Mouse (Mus musculus) neutrophil, adult 5-6 weeks (primary cell): ENCODE results near the gene Cdk2ap2. TPM values are rescaled to one million over a fixed set of nuclear protein-coding genes. Genes with fewer than 3 reads are reported as not detected.
"Not testable (repeated sequence)": the region's sequence is repeated elsewhere in the genome, so short reads cannot be mapped to it uniquely, and the experiment has no call there.

Source experiments
- ATAC-seq: fragments of 151-379, 151-347 bp; 2 replicates; pipeline ENCODE4 v1.8.0; 2017; ENCODE audit warnings: mild to moderate bottlenecking, moderate TSS enrichment; ENCODE audit not compliant: insufficient number of reproducible peaks, poor library complexity, low FRiP score, severe bottlenecking; ENCODE audit errors: extremely low read depth
- total RNA-seq: library from RNA; stranded (forward); fragments of 200-1000 nt; gene quantifications from 2 replicates; pipeline ENCODE4 v1.2.3, GENCODE M21; 2017

Cdk2ap2 gene
- total RNA-seq, 1 experiment from 2014 or later = 205 TPM

DNA sequence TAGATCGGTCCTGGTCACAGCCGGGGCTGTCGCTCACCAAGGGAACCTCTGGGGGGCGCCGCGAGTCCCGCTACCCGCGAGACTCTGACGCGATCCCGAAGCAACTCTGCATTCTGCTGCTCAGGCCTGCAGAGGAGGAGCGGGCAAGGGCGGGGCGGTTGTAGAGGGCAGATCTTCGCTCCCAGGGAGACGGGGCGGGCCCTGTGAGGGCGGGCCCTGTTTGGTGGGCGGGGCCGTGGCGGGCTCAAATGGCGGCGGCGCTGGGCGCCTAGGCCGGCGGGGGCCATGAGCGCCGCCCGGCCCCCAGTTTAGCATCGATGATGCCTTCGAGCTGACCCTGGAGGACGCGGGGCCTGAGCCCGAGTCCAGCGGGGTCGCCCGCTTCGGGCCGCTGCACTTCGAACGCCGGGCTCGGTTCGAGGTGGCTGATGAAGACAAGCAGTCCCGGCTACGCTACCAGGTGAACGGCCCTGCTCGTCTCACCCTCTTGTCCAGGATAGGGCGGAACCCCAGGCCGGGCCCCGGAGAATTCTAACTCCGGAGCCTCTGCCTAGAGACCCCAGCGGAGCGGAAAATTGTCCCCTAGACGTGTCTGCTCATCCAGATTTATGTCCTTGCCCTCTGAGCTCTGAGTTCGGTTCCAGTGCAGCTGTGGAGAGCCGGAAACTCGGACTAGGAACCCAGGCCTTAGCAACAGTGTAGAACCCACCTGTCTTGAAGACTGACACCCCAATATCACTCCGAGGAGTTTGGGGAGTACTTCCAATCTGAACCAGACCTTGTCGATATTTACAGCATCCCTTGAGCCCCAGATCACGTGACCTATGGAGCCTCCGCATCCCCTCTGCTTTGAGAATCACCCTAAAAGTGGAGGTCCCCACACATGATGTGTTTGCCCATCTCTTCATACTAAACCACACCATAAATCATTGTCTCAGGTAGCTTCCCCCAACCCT, 29.0 kb downstream of the Cdk2ap2 start, which contains the start of gene Aip:
Gene Aip, minus strand, starts transcription at position 118 of the 956 bp plus-strand sequence.
- peak; percentile 73 for ATAC-seq

DNA sequence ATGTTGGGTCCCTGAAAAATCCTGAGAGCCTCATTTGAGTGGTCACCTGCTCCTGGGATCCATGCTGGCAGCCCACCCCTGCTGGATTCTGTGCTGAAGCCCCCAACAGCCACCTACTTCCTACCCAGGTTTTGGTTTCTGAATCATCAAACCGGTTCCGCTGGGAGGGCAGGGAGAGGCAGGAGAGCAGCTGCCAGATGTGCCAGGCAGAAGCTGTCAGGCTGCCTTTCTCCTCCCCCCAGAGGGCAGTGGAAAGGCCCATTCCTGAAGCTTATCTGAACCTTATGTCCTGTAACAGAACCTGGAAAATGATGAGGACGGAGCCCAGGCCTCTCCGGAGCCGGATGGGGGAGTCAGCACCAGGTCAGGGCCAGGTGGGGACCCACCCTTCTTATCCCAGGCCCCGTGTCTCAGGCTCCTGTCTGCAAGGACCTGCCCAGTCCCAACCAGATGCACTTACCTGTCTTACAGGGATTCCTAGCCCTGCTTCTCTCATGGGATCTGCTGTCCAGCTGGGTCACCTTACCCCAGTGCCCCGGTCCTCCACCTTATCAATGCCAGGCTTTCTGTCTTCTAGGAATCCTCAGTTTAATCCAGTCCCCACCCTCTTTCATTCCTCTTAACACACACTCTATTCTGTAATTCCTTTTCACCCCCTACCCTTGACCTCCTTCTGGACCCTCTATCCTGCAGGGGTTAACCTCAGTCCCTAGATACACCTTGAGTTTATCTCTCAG, 29.9 kb downstream of the Cdk2ap2 start:
- ATAC-seq = no peak

DNA sequence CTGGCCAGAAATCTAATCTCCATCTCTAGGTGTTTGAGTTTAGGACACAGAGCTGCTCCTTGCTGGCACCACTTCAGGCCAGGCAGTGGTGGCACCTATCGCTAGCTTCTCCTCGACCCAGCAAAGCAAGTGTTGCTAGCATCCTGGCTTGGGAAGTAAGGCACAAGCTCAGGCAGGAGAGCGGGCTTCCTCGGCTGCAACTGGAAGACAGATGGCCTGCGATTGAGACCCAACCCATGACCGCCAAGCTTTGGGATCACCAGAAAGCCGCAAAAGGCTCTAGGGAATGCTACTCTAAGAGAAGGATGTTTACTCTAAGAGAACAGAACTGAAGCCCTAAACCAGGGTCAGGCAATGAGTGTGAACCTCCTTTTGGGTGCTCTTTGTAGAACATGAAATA, 32.5 kb downstream of the Cdk2ap2 start:
- ATAC-seq = no peak

DNA sequence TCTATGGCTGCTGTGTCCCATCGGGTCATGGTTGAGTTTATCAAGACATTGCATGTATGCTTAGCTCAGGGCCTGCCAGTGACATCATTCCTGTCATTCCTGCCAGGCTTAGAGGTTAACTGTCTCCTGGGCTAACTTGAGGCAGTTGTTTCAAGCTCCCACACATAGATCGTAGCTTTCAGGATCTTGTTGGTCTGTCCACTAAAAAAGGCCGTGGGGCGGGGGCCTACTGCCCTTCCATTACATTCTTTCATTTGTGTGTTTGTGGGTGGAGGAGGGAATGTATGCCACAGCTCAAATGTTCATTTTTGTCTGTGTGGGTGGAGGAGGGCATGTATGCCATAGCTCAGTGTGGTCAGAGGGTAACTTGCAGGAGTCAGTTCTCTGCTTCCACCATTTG, 33.1 kb downstream of the Cdk2ap2 start:
- no peak for ATAC-seq

DNA sequence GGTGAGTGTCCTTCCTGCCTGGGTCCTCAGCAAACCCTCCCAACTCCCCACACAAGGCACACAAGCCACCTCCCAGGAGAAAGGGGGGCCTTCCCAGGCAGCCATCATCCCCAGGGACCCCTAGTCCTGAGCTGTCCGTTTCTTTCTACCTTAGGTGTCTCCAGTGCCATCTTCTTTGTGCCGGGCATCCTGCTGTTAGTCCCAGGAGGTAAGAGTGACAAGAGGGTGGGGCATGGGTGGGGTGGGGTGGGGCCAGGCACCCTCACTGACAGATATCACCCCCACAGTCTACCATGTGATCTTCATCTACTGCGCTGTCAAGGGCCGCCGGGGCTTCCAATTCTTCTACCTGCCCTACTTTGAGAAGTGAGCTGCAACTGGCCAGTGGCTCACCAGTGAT, 34.1 kb downstream of the Cdk2ap2 start:
- no peak for ATAC-seq

DNA sequence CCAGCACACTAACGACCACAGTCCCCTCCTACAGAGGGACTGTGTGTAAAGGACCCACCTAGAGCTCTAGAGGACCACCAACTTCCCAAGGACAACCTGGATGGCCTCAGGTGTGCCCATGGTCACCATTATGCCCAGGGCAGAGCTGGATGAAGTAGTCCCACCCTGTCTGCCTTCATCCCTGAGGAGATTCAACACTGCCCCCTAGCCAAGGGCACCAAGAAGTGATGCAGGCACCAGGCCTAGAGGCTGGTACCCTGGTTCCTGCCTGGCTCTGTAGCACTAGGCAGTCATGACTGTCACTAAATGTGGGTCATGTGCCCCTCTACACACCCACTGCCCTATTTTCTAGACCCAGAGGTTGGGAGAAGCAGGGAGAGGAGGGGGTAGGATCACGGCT, 34.8 kb downstream of the Cdk2ap2 start:
- ATAC-seq = no peak

DNA sequence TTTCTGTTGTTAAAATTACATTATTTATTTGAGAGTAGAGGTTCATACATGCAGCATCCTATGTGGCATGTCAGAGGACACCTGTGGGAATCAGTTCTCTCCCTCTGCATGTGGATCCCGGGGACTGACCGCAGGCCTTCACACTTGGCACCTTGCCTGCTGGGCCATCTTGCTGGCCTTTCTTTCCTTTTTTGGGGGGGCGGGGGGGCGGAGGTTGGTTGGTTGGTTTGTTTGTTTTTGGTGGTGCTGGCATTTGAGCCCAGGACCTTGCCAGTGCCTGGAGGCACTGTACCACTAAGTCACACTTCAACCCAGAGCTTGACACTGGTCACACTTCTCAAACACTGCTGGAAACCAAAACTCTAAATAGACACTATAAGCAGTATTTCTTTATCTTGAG, 37.4 kb downstream of the Cdk2ap2 start:
- ATAC-seq = no peak

DNA sequence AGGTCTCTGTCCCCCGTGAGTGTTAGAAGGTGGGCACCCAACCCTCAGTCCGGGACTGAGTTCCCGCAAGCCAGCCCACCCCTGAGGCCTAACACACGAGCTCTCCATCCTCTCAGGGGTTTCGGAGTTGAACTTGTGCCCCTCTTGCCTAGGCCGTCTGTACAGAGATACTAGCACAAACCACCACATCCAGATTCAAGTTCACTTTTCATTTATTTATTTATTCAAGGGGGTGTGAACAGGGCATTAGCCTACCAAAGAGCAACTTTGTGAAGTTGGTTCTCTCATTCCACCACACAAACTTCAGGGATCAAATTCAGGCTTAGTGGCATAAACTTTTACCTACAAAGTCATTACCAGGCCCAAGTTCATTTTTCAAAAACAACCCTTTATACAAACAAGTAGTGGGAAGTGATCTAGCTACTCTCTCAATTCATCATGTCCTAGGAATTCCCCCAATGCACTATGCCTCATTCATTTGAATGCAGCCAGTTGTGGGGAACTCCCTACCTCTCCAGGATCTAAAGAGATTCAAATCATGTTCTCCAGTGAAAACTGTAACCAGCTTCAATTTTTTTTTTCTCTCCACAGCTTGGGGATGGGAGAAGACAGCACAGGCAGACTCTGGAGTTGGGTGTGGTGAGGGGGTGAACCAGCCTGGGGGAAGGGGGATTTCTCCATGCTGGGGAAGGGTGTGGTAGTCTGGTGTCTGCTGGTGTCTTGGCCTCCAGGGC, 38.4 kb downstream of the Cdk2ap2 start:
- ATAC-seq = not testable (repeated sequence)

DNA sequence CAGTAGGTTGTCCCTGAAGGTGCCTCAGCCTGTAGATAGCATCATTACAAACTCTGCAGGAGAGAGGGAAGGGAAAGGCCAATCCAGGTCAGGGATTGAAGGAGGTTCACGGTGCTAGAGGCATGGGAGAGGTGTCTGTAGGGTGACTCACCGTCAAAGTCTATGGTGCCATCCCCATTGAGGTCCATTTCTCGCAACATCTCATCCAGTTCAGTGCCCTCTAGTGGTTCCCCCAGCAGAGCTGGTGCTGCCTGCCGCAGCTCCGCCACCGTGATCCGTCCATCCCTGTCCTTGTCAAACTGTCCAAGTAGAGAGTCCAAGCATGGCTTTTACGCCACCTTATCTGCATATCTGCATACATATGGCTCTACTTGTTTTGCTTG, 39.0 kb downstream of the Cdk2ap2 start:
- peak; percentile 71 for ATAC-seq

DNA sequence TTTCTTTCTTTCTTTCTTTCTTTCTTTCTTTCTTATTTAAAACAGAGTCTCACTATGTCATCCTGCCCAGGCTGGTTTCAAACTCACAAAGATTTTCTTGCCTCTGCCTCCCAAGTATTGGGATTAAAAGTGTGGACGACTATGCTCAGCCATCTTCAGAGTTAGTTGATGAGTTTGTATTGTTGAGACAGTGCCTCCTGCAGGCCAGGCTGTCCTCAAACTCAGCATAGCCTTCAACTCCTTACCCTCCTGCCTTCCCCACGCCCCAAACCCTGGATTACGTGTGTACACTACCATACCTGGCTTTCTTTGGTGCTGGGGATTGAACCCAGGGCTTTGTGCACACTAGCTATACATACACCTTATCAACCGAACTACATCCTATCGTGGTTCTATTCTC, 39.5 kb downstream of the Cdk2ap2 start:
- no peak for ATAC-seq

DNA sequence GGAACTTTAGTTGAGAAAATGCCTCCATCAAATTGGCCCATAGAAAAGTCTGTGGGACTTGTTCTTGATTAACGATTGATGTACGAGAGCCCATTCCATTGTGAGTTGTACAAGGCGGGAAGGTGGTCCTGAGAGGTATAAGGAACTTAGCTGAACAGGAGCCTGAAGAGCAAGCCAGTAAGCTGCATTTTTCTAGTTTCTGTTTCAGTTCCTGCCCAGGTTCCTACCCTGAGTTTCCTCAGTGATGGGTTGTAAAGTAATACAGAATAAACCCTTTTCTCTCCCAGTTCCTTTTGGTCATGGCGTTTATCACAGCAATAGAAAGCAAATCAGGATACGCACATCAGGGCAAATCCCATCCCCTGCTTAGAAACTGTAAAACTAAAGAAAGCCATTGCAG, 40.9 kb downstream of the Cdk2ap2 start:
- ATAC-seq = peak; percentile 27; the same call in 1 of the 2 replicates

DNA sequence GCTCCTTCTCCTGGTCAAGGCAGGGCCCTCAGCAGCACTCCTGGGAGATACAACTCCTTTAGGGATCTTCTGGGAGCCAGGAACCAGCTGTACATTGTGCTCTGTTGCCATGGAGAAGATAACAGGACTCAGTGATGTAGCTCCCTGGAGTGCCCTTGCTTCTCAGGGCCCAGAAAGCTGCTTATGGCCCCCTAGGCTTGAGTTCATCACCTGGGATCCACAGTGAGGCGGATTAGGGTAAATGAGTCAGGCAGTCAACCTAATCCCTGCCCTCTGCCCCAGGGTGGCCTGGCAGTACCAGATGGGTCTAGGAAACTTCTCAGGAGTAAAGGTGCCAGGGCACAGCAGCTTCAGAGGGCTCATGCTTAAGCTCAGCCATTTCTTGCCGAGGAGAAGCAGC, 42.5 kb downstream of the Cdk2ap2 start, which contains the start of gene Gpr152:
Gene Gpr152, plus strand, starts transcription at position 342 of the 400 bp plus-strand sequence.
- no peak for ATAC-seq

DNA sequence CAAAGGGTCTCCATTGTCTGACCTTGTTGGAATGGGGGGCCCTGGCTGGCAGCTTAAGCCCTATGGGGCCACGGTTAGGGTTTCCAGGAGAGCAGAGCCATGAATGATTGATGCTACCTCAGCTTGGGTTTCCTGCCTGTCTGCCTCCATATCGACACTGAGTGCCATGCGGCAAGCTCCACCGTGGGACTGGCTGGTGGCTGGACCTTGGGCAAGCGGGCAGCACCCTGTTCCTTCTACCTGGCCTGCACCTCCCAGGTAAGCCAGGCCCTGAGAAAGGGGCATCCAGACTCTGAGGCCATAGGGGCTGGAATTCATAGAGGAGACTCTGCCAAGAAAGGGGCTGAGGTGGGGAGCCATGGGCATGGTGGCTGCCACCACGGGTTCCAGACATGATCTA, 43.2 kb downstream of the Cdk2ap2 start:
- ATAC-seq = no peak

DNA sequence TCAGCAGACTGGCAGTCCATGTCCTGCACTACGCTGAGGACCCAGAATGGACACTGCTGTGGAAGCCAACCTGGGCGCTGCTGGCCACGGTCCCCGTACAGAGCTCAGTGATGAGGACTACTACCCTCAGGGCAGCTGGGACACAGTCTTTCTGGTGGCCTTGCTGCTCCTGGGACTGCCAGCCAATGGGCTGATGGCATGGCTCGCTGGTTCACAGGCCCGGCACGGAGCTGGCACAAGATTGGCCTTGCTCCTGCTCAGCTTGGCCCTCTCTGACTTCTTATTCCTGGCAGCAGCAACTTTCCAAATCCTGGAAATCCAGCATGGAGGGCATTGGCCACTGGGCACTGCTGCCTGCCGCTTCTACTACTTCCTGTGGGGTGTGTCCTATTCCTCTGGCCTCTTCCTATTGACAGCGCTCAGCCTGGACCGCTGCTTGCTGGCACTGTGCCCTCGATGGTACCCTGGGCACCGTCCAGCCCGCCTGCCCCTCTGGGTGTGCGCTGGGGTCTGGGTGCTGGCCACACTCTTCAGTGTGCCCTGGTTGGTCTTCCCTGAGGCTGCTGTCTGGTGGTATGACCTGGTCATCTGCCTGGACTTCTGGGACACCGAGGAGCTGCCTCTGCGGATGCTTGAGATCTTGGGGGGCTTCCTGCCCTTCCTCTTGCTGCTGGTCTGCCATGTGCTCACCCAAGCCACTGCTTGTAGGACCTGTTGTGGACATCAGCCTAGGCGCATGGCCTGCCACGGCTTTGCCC, 45.6 kb downstream of the Cdk2ap2 start:
- ATAC-seq = no peak

DNA sequence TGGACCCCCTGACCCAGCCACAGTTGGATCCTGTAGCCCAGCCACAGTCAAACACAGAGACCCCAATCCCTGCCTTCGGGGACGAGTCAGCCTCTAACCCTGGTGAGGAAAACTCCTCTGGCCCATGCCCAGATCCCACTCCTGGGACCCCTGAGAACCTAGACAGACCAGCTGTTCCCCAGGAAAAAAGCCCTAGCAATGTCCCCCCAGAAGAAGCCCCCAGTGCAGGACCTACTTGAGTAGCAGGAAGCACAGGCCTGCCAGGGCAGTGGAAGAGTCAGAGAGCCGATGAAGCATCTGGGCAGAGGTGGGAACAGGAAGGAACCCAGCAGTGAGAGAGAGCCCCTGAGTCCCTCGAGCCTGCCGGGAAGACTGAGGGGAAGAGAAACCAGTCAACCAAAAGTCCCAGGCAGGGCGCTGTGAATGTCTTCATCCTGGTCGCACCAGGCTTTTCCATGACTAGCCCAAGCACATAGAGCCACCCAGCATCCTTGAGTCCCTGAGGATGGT, 46.8 kb downstream of the Cdk2ap2 start, which contains the start of gene Cabp4:
Gene Cabp4, minus strand, starts transcription at position 275 of the 510 bp plus-strand sequence.
- no peak for ATAC-seq

DNA sequence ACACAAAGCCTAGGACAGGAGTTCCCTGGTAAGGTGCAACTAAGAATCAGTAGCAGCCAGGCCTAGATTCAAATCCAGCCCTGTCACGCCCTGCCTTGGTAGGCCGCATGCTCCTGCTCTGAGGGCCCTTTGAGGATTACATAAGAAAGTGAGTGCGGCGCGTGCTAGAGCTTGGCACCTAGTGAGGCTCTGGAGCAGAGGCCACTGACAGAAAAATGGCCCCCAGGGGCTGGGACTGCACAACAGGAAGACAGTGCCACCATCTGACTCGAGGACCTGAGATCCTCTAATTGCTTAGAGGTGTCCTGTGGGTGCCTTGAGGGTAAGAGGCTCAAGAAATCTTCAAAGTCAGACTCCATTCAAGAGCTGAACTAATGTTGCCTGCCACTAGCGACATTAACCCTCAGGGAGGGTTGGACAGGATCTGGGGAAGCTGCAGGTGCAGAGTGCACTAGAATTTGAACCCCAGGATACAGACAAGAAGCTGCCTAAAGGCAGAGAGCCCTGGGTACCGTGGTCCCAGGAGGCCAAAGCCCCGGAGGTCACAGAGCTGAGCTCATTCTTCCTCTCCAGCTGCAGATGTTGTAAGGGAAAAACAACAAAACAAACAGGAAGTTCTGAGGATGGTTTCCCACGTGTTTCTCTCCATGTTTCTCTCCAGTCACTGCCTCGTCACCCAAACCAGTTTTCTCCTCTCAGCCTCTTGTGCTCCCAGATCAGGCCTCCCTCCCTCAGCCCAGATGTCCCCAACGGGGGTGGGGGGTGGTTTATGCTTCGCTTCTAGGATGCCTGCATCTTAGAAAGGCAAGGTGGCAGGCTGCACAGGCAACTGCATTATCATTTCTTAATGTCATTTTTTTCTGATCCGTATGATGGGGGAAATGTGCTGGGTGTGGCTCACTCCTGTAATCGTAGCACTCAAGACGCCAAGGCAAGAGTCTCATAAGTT, 47.8 kb downstream of the Cdk2ap2 start:
- no peak for ATAC-seq

DNA sequence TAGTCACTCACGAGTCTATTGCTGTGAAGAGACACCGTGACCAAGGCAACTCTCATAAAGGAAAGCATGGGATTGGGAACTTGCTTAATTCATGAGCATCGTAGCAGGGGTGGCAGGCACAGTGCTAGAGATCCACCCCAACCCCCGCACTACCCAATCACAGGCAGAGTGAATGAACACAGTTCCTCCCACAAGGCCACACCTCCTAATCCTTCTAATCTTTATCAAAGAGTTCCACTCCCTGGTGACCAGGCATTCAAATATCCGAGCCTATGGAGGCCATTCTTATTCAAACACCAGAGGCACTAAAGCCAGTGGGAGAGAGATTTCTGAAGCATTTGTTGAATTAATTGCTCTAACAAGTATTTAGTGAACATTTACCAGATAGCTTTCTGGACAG, 49.0 kb downstream of the Cdk2ap2 start:
- ATAC-seq = no peak
